Mouse (Mus musculus) liver, adult (tissue): ENCODE measurements around the gene Nanos3.

ENCODE experiments used
- GATA4 ChIP-seq: IDR thresholded peaks from 2 replicates; pipeline ENCODE4 v1.6.1; 2014; ENCODE audit warnings: mild to moderate bottlenecking, low read length; ENCODE audit not compliant: insufficient replicate concordance

The Nanos3 gene

GRCm38 (mm10) chr8:84193566-84193965 lies 8.5 kb upstream of the Nanos3 start:
- TF ChIP-seq GATA4: no peak

GRCm38 (mm10) chr8:84193161-84193560 lies 8.1 kb upstream of the Nanos3 start:
- TF ChIP-seq GATA4: no peak

GRCm38 (mm10) chr8:84192555-84192954 lies 7.5 kb upstream of the Nanos3 start:
- TF ChIP-seq GATA4: no peak

- TF ChIP-seq GATA4: no peak
Measured at GRCm38 (mm10) chr8:84192023-84192422, 7.0 kb upstream of the Nanos3 start.

- no peak for TF ChIP-seq GATA4
Measured at GRCm38 (mm10) chr8:84190191-84190867, 5.3 kb upstream of the Nanos3 start.

- TF ChIP-seq GATA4: peak; percentile 17; the same call in 1 of the 2 replicates
Measured at GRCm38 (mm10) chr8:84189603-84190002, 4.6 kb upstream of the Nanos3 start.

GRCm38 (mm10) chr8:84188671-84189070 lies 3.7 kb upstream of the Nanos3 start:
- TF ChIP-seq GATA4: no peak

- no peak for TF ChIP-seq GATA4
Measured at GRCm38 (mm10) chr8:84187065-84187755, 2.2 kb upstream of the Nanos3 start.

- no peak for TF ChIP-seq GATA4
Measured at GRCm38 (mm10) chr8:84186547-84186946, 1.5 kb upstream of the Nanos3 start.

- no peak for TF ChIP-seq GATA4
Measured at GRCm38 (mm10) chr8:84184085-84185043, 653 bp downstream of the Nanos3 start.

GRCm38 (mm10) chr8:84183261-84184084 lies 1.5 kb downstream of the Nanos3 start:
- no peak for TF ChIP-seq GATA4

- no peak for TF ChIP-seq GATA4
Measured at GRCm38 (mm10) chr8:84182833-84183232, 2.2 kb downstream of the Nanos3 start.

GRCm38 (mm10) chr8:84180530-84181190 lies 4.4 kb downstream of the Nanos3 start:
- no peak for TF ChIP-seq GATA4

GRCm38 (mm10) chr8:84179946-84180345 lies 5.1 kb downstream of the Nanos3 start:
- TF ChIP-seq GATA4: no peak
